Mouse (Mus musculus) adipose tissue, adult 10 weeks (tissue): ENCODE results near the gene Tsx. TPM values are rescaled to one million over a fixed set of nuclear protein-coding genes. Genes with fewer than 3 reads are reported as not detected.

Experiments used
- polyA plus RNA-seq: library from polyadenylated mRNA; stranded (reverse); fragments of 350-450 nt; fragmentation: Illumina TruSeq; extraction: RNeasy Lipid Tissue Mini Kit (QIAGEN cat#74804); gene quantifications from one replicate; pipeline ENCODE4 v1.2.3, GENCODE M21; 2014; ENCODE audit warnings: low read depth, low replicate concordance

Tsx gene
- 1.3 TPM for polyA plus RNA-seq

GRCm38 (mm10) chrX:103414167-103414566 lies at the start of gene Tsx:
Gene Tsx, plus strand, starts transcription at chrX:103414467.

GRCm38 (mm10) chrX:103421710-103422109 lies 7.4 kb downstream of the Tsx start, which contains the start of gene Gm26992:
Gene Gm26992, plus strand, starts transcription at chrX:103422010.

Other genes with a start within 250 kb of the Tsx start
- gene Nap1l2, start 227.8 kb upstream of the Tsx start, polyA plus RNA-seq = 0.89 TPM
- not detected for gene Cdx4, start 93.1 kb upstream of the Tsx start, polyA plus RNA-seq
- gene Chic1, start 58.0 kb upstream of the Tsx start, polyA plus RNA-seq = 2.7 TPM
- not detected for gene Gm26992, start 7.5 kb downstream of the Tsx start, polyA plus RNA-seq
- 1.7 TPM for gene Zcchc13, start 216.1 kb downstream of the Tsx start, polyA plus RNA-seq